Mouse (Mus musculus) liver, embryonic 14.5 days (tissue): ENCODE results near the gene D430041D05Rik.

Source experiments
- CTCF ChIP-seq: IDR thresholded peaks from 2 replicates; pipeline ENCODE4 v1.5.1; 2016; ENCODE audit warnings: antibody characterized with exemption, low read depth, control low read depth
- EP300 ChIP-seq: IDR thresholded peaks from 2 replicates; pipeline ENCODE4 v1.6.1; 2016; ENCODE audit warnings: antibody characterized with exemption, low read depth

DNA sequence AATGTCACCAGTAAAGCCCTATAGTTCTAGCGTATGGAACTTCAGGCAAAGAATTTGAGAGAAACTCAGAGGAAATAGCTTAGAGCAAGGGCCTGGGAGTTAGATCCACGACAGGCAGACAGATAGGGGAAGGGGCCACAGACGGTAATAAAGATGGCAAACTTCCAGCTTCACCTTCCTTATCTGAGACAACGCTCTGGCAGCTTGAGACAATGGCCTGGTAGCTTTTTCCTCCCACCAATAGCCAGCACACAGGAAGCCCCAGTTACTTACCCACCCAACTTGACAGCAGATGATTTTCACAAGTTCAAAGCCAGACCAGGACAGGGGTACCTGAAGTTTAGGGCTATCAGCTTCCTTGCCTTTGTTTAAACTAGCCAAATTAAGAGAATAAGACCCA is 226.5 kb downstream of the D430041D05Rik start:
- TF ChIP-seq CTCF: no peak
- no peak for TF ChIP-seq EP300
